Mouse (Mus musculus) spleen, adult 2 months (tissue): ENCODE measurements around the gene Umad1. TPM values are rescaled to one million over a fixed set of nuclear protein-coding genes. Genes with fewer than 3 reads are reported as not detected.

Experiments used
- DNase-seq, 2 experiments: peaks; one replicate each; pipeline versions ENCODE4 v3.0.0 to v3.0.0-alpha.2; 2012 to 2021; ENCODE audit warnings: low spot score in 2 of 2, low read depth in 1 of 2
- H3K27ac ChIP-seq: fragments of 200-500 bp; 2 replicates; pipeline ENCODE4 v1.5.1; 2012; ENCODE audit warnings: low read length, inconsistent platforms; ENCODE audit not compliant: insufficient read depth
- H3K27me3 ChIP-seq: fragments of 200-500 bp; 2 replicates; pipeline ENCODE4 v1.6.1; 2012; ENCODE audit warnings: mild to moderate bottlenecking, moderate library complexity, low read length, inconsistent platforms; ENCODE audit not compliant: control insufficient read depth, insufficient read depth
- H3K36me3 ChIP-seq: fragments of 200-500 bp; 2 replicates; pipeline ENCODE4 v1.6.1; 2012; ENCODE audit warnings: mild to moderate bottlenecking, low read length, inconsistent platforms; ENCODE audit not compliant: control insufficient read depth, insufficient read depth
- H3K4me1 ChIP-seq: fragments of 200-500 bp; 2 replicates; pipeline ENCODE4 v1.6.1; 2011; ENCODE audit warnings: inconsistent platforms; ENCODE audit not compliant: control insufficient read depth, insufficient read depth, insufficient read length
- H3K4me3 ChIP-seq: fragments of 200-500 bp; 2 replicates; pipeline ENCODE4 v1.5.1; 2011; ENCODE audit warnings: mild to moderate bottlenecking, inconsistent platforms; ENCODE audit not compliant: insufficient read depth, insufficient read length; ENCODE audit errors: extremely low read depth
- CTCF ChIP-seq: fragments of 200-500 bp; IDR thresholded peaks from 2 replicates; pipeline ENCODE4 v1.5.1; 2011; ENCODE audit warnings: mild to moderate bottlenecking, inconsistent platforms; ENCODE audit not compliant: insufficient read depth, insufficient read length, insufficient replicate concordance; ENCODE audit errors: extremely low read depth
- POLR2A ChIP-seq: fragments of 200-500 bp; IDR thresholded peaks from 2 replicates; pipeline ENCODE4 v1.6.1; 2011; ENCODE audit warnings: low read depth, low read length, inconsistent platforms
- WGBS: fragments of 180-500 bp; shearing (Covaris S2); methylation state at CpG from one replicate; pipeline ENCODE4 v1.1.7; 2018; 5-methylcytosine and 5-hydroxymethylcytosine counted together
- polyA plus RNA-seq: library from polyadenylated mRNA; depleted of rRNA; stranded (reverse); fragments of >200 nt; gene quantifications from 2 replicates; pipeline ENCODE4 v1.2.3, GENCODE M21; 2012

Umad1 gene
- polyA plus RNA-seq, 1 experiment = 6.8 TPM

DNA sequence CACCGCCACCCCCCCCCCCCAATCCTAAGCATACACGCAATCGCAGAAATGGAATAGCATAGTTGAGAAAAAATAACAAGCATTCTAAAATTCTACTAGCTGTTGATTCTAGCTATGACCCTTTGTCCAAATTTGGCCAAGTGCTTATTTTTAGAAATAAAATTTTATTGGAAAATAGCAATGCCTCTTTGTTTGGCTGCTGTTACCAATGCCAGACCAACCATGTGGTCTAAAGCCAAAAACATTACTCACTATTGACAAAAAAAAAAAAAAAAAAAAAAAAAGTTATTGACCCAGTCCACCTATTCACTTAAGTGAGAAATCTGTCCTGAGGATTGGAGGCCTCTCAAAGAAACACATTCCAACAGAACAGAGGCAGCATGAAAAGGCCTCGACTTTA, 199.5 kb downstream of the Umad1 start:
- Histone ChIP-seq H3K27ac (no peak overlapping the region), H3K4me1 (no peaks in the 10 kb centered on the region), H3K4me3 (no peak overlapping the region), H3K27me3 (no peaks in the 10 kb centered on the region), H3K36me3 (no peaks in the 10 kb centered on the region)
- WGBS = 93% methylated on average over 4 of the region's 4 CpGs
- TF ChIP-seq POLR2A = no peak
- TF ChIP-seq CTCF = no peak
- DNase-seq = no peak

GRCm38 (mm10) chr6:8462447-8462846, 203.4 kb downstream of the Umad1 start:
- H3K4me3 ChIP-seq = no peak overlapping the region
- H3K36me3 ChIP-seq = no peaks in the 10 kb centered on the region
- 96% methylated on average over 2 of the region's 2 CpGs for WGBS
- no peak for TF ChIP-seq CTCF
- no peak for TF ChIP-seq POLR2A
- peaks cover 3% of the 10 kb centered on the region; the same call in 1 of the 2 replicates for H3K4me1 ChIP-seq
- H3K27ac ChIP-seq = no peak overlapping the region
- DNase-seq = no peak
- H3K27me3 ChIP-seq = no peaks in the 10 kb centered on the region

- Histone ChIP-seq H3K36me3 (no peaks in the 10 kb centered on the region), H3K27me3 (no peaks in the 10 kb centered on the region), H3K27ac (no peak overlapping the region), H3K4me1 (peaks cover 3% of the 10 kb centered on the region; the same call in 1 of the 2 replicates), H3K4me3 (no peak overlapping the region)
- no peak for DNase-seq
- 35% methylated on average over 1 of the region's 1 CpGs for WGBS
- no peak for TF ChIP-seq POLR2A
- no peak for TF ChIP-seq CTCF
These were observed 206.3 kb downstream of the Umad1 start for GRCm38 (mm10) chr6:8465388-8465787.

DNA sequence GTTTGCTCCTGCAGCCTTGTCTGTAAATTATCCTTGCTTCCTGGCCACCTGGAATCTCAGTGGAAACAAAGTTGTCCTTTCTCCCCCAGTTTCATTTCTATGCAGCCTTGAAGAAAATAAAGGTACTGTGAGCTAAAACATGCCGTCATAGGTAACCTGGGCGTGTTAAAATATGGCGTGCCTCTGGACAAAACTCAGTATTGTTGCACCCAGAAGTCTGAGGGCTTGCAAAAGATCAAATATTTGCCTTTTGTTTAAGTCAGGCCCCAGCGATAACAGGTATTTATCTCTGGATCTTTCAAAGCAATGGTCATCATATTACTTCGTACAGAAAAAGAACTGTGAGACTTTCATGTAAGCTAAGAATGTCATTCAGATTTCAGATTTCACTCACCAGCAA, 206.9 kb downstream of the Umad1 start:
- TF ChIP-seq CTCF = no peak
- no peak for TF ChIP-seq POLR2A
- H3K36me3 ChIP-seq = no peaks in the 10 kb centered on the region
- H3K27me3 ChIP-seq = no peaks in the 10 kb centered on the region
- peaks cover 3% of the 10 kb centered on the region; the same call in 1 of the 2 replicates for H3K4me1 ChIP-seq
- H3K27ac ChIP-seq = no peak overlapping the region
- WGBS = 94% methylated on average over 5 of the region's 5 CpGs
- H3K4me3 ChIP-seq = no peak overlapping the region
- no peak for DNase-seq

GRCm38 (mm10) chr6:8467667-8468337, 208.7 kb downstream of the Umad1 start:
- Histone ChIP-seq H3K27me3 (no peaks in the 10 kb centered on the region), H3K36me3 (no peaks in the 10 kb centered on the region), H3K27ac (no peak overlapping the region), H3K4me3 (no peak overlapping the region), H3K4me1 (peaks cover 3% of the 10 kb centered on the region; the same call in 1 of the 2 replicates)
- no peak for DNase-seq
- TF ChIP-seq CTCF (no peak), POLR2A (no peak)
- WGBS = 92% methylated on average over 10 of the region's 10 CpGs

DNA sequence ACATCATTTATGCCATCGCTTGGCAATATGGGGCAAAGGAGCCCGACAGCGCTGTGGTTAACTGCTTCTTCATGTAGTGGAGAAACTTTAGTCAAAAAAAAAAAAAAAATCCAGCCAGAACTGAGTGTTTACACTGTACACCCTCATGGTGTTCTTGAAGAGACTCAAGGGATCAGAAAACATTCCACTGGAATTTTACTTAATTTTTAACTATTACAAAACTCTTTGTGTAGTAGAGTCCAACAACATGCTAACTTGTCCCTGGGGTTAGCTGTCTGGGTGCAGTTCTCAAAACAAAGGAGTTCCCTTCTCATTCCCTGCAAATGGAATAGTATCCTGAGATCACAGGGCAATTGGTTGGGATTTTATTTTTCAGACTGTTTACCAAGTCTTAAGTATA, 210.8 kb downstream of the Umad1 start:
- no peaks in the 10 kb centered on the region for H3K36me3 ChIP-seq
- H3K4me3 ChIP-seq = no peak overlapping the region
- H3K4me1 ChIP-seq = peaks cover 3% of the 10 kb centered on the region; the same call in 1 of the 2 replicates
- WGBS = 91% methylated on average over 3 of the region's 3 CpGs
- DNase-seq = no peak
- TF ChIP-seq CTCF (no peak), POLR2A (no peak)
- H3K27ac ChIP-seq = no peak overlapping the region
- no peaks in the 10 kb centered on the region for H3K27me3 ChIP-seq

DNA sequence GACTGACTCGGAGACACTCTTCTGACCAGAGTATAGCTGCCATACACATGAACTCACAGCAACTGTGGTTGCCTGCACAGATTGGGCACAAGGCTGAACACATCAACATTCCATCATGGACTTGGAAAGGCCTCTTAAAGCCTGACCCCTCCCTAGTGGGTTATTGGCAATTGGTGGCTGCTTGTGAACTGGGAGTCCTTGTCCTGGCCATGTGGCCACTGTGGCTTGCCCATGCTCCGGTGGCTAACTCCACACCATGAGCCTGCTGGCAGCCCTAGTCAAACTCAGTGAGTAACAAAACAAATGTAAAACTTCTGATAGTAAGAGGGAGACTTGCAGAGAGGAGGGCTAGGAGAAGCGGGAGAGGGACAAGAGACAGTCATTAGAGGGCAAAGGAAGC, 213.0 kb downstream of the Umad1 start:
- 94% methylated on average over 3 of the region's 3 CpGs for WGBS
- no peak for TF ChIP-seq POLR2A
- TF ChIP-seq CTCF = no peak
- Histone ChIP-seq H3K4me1 (no peaks in the 10 kb centered on the region), H3K27me3 (no peaks in the 10 kb centered on the region), H3K27ac (no peak overlapping the region), H3K4me3 (no peak overlapping the region), H3K36me3 (no peaks in the 10 kb centered on the region)
- DNase-seq = no peak
